Mouse (Mus musculus): ENCODE results near the gene A930004D18Rik. TPM values are rescaled to one million over a fixed set of nuclear protein-coding genes. Genes with fewer than 3 reads are reported as not detected.

A930004D18Rik gene
- polyA plus RNA-seq, 1 experiment from 2014 or later: 10.4 TPM

DNA sequence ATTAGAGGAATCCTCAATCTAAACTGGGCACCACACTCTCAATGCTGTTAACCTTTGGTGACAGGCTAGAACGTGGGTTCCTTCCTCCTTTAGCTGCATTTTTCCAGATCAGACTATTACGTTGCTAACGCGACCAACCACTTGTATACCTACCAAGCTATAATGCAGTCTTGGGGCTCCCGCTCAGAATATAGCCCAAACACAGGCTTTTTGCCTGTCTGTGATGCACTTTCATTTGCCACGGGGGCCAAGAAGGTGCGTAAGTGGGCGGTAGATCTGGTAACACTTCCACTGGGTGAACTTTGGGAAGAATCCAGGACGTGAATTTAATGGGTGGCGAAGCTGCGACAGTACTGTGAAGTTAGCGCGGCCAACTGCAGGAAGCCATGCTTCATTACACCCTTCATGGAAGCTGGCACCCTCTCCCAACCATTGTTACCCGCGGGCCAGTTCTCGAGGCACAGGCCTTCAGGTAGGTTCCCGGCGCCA is 26.3 kb upstream of the A930004D18Rik start:
- peak overlapping the region; percentile 99 for H3K27ac ChIP-seq (replicated peaks; ENCODE audit: low read depth, low read length)
- peaks cover 4% of the 10 kb centered on the region for H3K4me1 ChIP-seq (ENCODE audit: control insufficient read depth, insufficient read depth, low read length)
- 0% methylated on average over 18 of the region's 18 CpGs for WGBS
- 0 out of 2 replicates have a peak, but pooled peaks cover 2% of the 10 kb centered on the region for H3K36me3 ChIP-seq (ENCODE audit: control insufficient read depth, insufficient read depth, low read length)
- H3K4me2 ChIP-seq (ENCODE audit: low read depth, severe bottlenecking): peak overlapping the region; percentile 84
- DNase-seq (ENCODE audit: low spot score) (peak; percentile 75), ATAC-seq (ENCODE audit: insufficient number of reproducible peaks, low FRiP score, low TSS enrichment, low read depth) (peak; percentile 23)
- peak overlapping the region; percentile 79 for H3K4me3 ChIP-seq (ENCODE audit: low read depth, low read length)
- H3K9me3 ChIP-seq (ENCODE audit: control insufficient read depth, low read length): no peaks in the 10 kb centered on the region
- no peaks in the 10 kb centered on the region for H3K27me3 ChIP-seq (ENCODE audit: control insufficient read depth, insufficient read depth, low read length)
- H3K9ac ChIP-seq (ENCODE audit: low read length): peak overlapping the region; percentile 99

DNA sequence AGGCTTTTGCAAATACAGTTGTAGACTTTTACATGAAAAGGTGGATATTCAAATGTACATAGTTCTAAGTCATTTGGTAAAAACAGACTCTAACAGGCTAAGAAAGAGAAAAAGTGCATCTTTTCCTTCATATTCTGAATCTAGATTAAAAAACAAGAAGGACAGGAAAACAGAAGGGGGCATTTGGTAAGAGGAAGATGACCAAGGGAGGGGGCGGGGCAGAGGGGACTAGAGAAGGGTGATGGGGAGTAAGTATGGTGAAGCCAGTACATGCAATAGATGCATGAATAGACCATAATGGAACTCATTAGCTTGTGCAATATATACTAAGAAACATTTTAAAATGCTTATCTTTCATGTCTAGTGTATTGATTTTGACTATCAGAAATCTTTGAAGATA is 22.9 kb upstream of the A930004D18Rik start:
- H3K4me2 ChIP-seq (ENCODE audit: low read depth, severe bottlenecking): no peak overlapping the region
- H3K4me1 ChIP-seq (ENCODE audit: control insufficient read depth, insufficient read depth, low read length): no peaks in the 10 kb centered on the region
- ATAC-seq (ENCODE audit: insufficient number of reproducible peaks, low FRiP score, low TSS enrichment, low read depth): no peak
- H3K9ac ChIP-seq (ENCODE audit: low read length): no peak overlapping the region
- no peak overlapping the region for H3K4me3 ChIP-seq (ENCODE audit: low read depth, low read length)
- H3K36me3 ChIP-seq (ENCODE audit: control insufficient read depth, insufficient read depth, low read length): no peaks in the 10 kb centered on the region
- no peak overlapping the region for H3K27ac ChIP-seq (replicated peaks; ENCODE audit: low read depth, low read length)
- H3K27me3 ChIP-seq (ENCODE audit: control insufficient read depth, insufficient read depth, low read length): no peaks in the 10 kb centered on the region
- DNase-seq (ENCODE audit: low spot score): no peak
- 87% methylated on average over 1 of the region's 1 CpGs for WGBS
- H3K9me3 ChIP-seq (ENCODE audit: control insufficient read depth, low read length): no peaks in the 10 kb centered on the region

DNA sequence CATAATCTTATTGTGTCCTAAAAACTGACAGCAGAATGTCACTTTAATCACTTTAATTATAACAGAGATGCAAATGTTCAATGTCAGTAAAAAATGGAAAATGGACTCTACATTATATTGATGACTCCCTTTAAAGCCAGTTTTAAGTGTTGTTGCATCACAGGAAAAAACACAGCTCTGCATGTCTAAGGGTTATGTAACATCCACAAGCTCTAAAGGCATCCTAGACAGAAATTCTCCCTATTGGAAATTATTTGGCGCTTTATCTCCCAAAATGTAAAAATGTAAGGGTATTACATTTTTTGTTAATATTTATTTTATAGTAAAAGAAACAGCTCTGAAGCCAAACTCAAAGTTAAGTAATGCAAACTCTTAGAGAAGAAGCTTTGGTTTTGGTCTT is 22.4 kb upstream of the A930004D18Rik start:
- Histone ChIP-seq H3K27ac (replicated peaks; ENCODE audit: low read depth, low read length) (no peak overlapping the region), H3K4me2 (ENCODE audit: low read depth, severe bottlenecking) (no peak overlapping the region), H3K27me3 (ENCODE audit: control insufficient read depth, insufficient read depth, low read length) (no peaks in the 10 kb centered on the region), H3K36me3 (ENCODE audit: control insufficient read depth, insufficient read depth, low read length) (no peaks in the 10 kb centered on the region), H3K4me1 (ENCODE audit: control insufficient read depth, insufficient read depth, low read length) (no peaks in the 10 kb centered on the region), H3K9me3 (ENCODE audit: control insufficient read depth, low read length) (no peaks in the 10 kb centered on the region), H3K4me3 (ENCODE audit: low read depth, low read length) (no peak overlapping the region), H3K9ac (ENCODE audit: low read length) (no peak overlapping the region)
- no peak for DNase-seq (ENCODE audit: low spot score)
- 84% methylated on average over 1 of the region's 1 CpGs for WGBS
- ATAC-seq (ENCODE audit: insufficient number of reproducible peaks, low FRiP score, low TSS enrichment, low read depth): no peak

GRCm38 (mm10) chr2:18059063-18059462 is 21.5 kb upstream of the A930004D18Rik start:
- H3K9me3 ChIP-seq (ENCODE audit: control insufficient read depth, low read length): no peaks in the 10 kb centered on the region
- H3K4me2 ChIP-seq (ENCODE audit: low read depth, severe bottlenecking): no peak overlapping the region
- no peaks in the 10 kb centered on the region for H3K4me1 ChIP-seq (ENCODE audit: control insufficient read depth, insufficient read depth, low read length)
- DNase-seq (ENCODE audit: low spot score): no peak
- no peaks in the 10 kb centered on the region for H3K36me3 ChIP-seq (ENCODE audit: control insufficient read depth, insufficient read depth, low read length)
- H3K27me3 ChIP-seq (ENCODE audit: control insufficient read depth, insufficient read depth, low read length): no peaks in the 10 kb centered on the region
- no peak overlapping the region for H3K9ac ChIP-seq (ENCODE audit: low read length)
- no peak for ATAC-seq (ENCODE audit: insufficient number of reproducible peaks, low FRiP score, low TSS enrichment, low read depth)
- 24% methylated on average over 2 of the region's 2 CpGs for WGBS
- no peak overlapping the region for H3K27ac ChIP-seq (replicated peaks; ENCODE audit: low read depth, low read length)
- H3K4me3 ChIP-seq (ENCODE audit: low read depth, low read length): no peak overlapping the region

GRCm38 (mm10) chr2:18058146-18058708 is 20.7 kb upstream of the A930004D18Rik start:
- WGBS: 14% methylated on average over 9 of the region's 9 CpGs
- H3K4me1 ChIP-seq (ENCODE audit: control insufficient read depth, insufficient read depth, low read length): 0 out of 2 replicates have a peak, but pooled peaks cover 5% of the 10 kb centered on the region
- H3K9ac ChIP-seq (ENCODE audit: low read length): peak overlapping the region; percentile 95
- peak overlapping the region; percentile 53 for H3K4me3 ChIP-seq (ENCODE audit: low read depth, low read length)
- no peaks in the 10 kb centered on the region for H3K9me3 ChIP-seq (ENCODE audit: control insufficient read depth, low read length)
- H3K27me3 ChIP-seq (ENCODE audit: control insufficient read depth, insufficient read depth, low read length): no peaks in the 10 kb centered on the region
- no peaks in the 10 kb centered on the region for H3K36me3 ChIP-seq (ENCODE audit: control insufficient read depth, insufficient read depth, low read length)
- peak overlapping the region; percentile 82 for H3K4me2 ChIP-seq (ENCODE audit: low read depth, severe bottlenecking)
- DNase-seq (ENCODE audit: low spot score) (no peak), ATAC-seq (ENCODE audit: insufficient number of reproducible peaks, low FRiP score, low TSS enrichment, low read depth) (no peak)
- peak overlapping the region; percentile 100 for H3K27ac ChIP-seq (replicated peaks; ENCODE audit: low read depth, low read length)

GRCm38 (mm10) chr2:18057336-18058145 is 20.0 kb upstream of the A930004D18Rik start:
- WGBS: under 1% methylated on average over 48 of the region's 48 CpGs
- H3K4me3 ChIP-seq (ENCODE audit: low read depth, low read length): peak overlapping the region; percentile 53
- H3K27me3 ChIP-seq (ENCODE audit: control insufficient read depth, insufficient read depth, low read length): no peaks in the 10 kb centered on the region
- DNase-seq (ENCODE audit: low spot score) (peak; percentile 72), ATAC-seq (ENCODE audit: insufficient number of reproducible peaks, low FRiP score, low TSS enrichment, low read depth) (no peak)
- H3K36me3 ChIP-seq (ENCODE audit: control insufficient read depth, insufficient read depth, low read length): no peaks in the 10 kb centered on the region
- peak overlapping the region; percentile 82 for H3K4me2 ChIP-seq (ENCODE audit: low read depth, severe bottlenecking)
- 0 out of 2 replicates have a peak, but pooled peaks cover 5% of the 10 kb centered on the region for H3K4me1 ChIP-seq (ENCODE audit: control insufficient read depth, insufficient read depth, low read length)
- peak overlapping the region; percentile 100 for H3K27ac ChIP-seq (replicated peaks; ENCODE audit: low read depth, low read length)
- H3K9ac ChIP-seq (ENCODE audit: low read length): peak overlapping the region; percentile 95
- no peaks in the 10 kb centered on the region for H3K9me3 ChIP-seq (ENCODE audit: control insufficient read depth, low read length)

GRCm38 (mm10) chr2:18056786-18057255 is 19.3 kb upstream of the A930004D18Rik start:
- H3K9me3 ChIP-seq (ENCODE audit: control insufficient read depth, low read length): no peaks in the 10 kb centered on the region
- 0 out of 2 replicates have a peak, but pooled peaks cover 5% of the 10 kb centered on the region for H3K4me1 ChIP-seq (ENCODE audit: control insufficient read depth, insufficient read depth, low read length)
- H3K27me3 ChIP-seq (ENCODE audit: control insufficient read depth, insufficient read depth, low read length): no peaks in the 10 kb centered on the region
- peak overlapping the region; percentile 95 for H3K9ac ChIP-seq (ENCODE audit: low read length)
- under 1% methylated on average over 32 of the region's 50 CpGs for WGBS
- ATAC-seq (ENCODE audit: insufficient number of reproducible peaks, low FRiP score, low TSS enrichment, low read depth) (peak; percentile 96), DNase-seq (ENCODE audit: low spot score) (peak; percentile 95)
- no peaks in the 10 kb centered on the region for H3K36me3 ChIP-seq (ENCODE audit: control insufficient read depth, insufficient read depth, low read length)
- H3K4me3 ChIP-seq (ENCODE audit: low read depth, low read length): peak overlapping the region; percentile 53
- peak overlapping the region; percentile 100 for H3K27ac ChIP-seq (replicated peaks; ENCODE audit: low read depth, low read length)
- peak overlapping the region; percentile 82 for H3K4me2 ChIP-seq (ENCODE audit: low read depth, severe bottlenecking)

DNA sequence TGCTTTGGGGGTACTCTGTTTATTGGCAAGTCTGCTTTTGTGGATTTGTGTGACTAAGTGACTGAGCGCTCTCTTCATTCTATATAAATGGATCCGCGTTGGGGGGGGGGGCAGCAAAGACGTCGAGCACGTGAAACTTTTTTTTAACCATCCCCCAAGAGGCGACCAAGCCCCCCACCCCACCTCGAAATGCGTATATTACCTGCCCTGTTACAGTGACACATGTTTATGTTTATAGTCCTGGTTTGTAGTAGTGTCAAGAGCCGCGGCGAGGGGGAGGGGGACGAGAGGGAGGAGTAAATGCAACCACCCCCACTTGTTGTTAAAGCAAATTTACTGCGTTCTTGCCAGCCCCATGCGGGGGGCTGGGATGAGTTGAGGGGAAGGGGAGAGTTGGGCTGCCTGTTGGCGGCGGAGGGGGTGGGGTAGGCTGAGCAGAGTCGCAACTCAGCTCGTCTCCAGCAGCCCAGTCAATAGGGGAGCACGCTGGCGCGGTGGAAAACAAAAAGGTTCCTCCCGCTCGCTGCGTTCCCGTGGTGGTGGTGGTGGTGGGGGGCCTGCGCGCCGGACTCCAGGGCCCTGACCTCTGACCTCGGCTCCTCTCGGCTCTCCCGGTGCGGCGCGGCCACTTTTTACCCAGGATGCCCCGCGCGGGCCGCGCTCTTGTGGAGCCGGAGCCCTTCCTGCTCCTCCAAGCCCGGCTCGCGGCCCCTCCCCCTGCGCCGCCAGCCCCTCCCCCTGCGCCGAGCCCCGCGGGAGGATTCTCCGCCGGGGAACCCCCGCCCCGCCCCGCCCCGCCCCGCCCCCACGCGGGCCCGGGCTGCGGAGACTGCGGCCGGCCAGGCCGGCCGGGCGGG is 18.6 kb upstream of the A930004D18Rik start:
- Histone ChIP-seq H3K4me2 (ENCODE audit: low read depth, severe bottlenecking) (peak overlapping the region; percentile 82), H3K4me3 (ENCODE audit: low read depth, low read length) (peak overlapping the region; percentile 53), H3K36me3 (ENCODE audit: control insufficient read depth, insufficient read depth, low read length) (no peaks in the 10 kb centered on the region), H3K9ac (ENCODE audit: low read length) (peak overlapping the region; percentile 95), H3K9me3 (ENCODE audit: control insufficient read depth, low read length) (no peaks in the 10 kb centered on the region), H3K27ac (replicated peaks; ENCODE audit: low read depth, low read length) (peak overlapping the region; percentile 100), H3K27me3 (ENCODE audit: control insufficient read depth, insufficient read depth, low read length) (no peaks in the 10 kb centered on the region), H3K4me1 (ENCODE audit: control insufficient read depth, insufficient read depth, low read length) (peaks cover 8% of the 10 kb centered on the region)
- ATAC-seq (ENCODE audit: insufficient number of reproducible peaks, low FRiP score, low TSS enrichment, low read depth): peak; percentile 93
- DNase-seq (ENCODE audit: low spot score): peak; percentile 97
- WGBS: under 1% methylated on average over 48 of the region's 66 CpGs

Measured in limb, embryonic 11.5 days (tissue).